Mouse (Mus musculus) embryonic facial prominence, embryonic 10.5 days (tissue): ENCODE data around the gene Slc2a3. TPM values are rescaled to one million over a fixed set of nuclear protein-coding genes. Genes with fewer than 3 reads are reported as not detected.

ENCODE experiments used
- DNase-seq: peaks from one replicate; pipeline ENCODE4 v3.0.0-alpha.2; 2017; ENCODE audit warnings: low spot score
- H3K27ac ChIP-seq: fragments of 300-500 bp; sonication (generic); replicated peaks from 2 replicates; pipeline ENCODE4 v1.5.1; 2016; ENCODE audit warnings: mild to moderate bottlenecking
- H3K27me3 ChIP-seq: fragments of 300-500 bp; sonication (generic); replicated peaks from 2 replicates; pipeline ENCODE4 v1.6.1; 2016; ENCODE audit warnings: low read depth, mild to moderate bottlenecking; ENCODE audit not compliant: poor library complexity, severe bottlenecking
- H3K36me3 ChIP-seq: fragments of 300-500 bp; sonication (generic); replicated peaks from 2 replicates; pipeline ENCODE4 v1.6.1; 2016; ENCODE audit warnings: mild to moderate bottlenecking, moderate library complexity
- H3K4me1 ChIP-seq: fragments of 300-500 bp; sonication (generic); 2 replicates; pipeline ENCODE4 v1.6.1; 2016
- H3K4me3 ChIP-seq: fragments of 300-500 bp; sonication (generic); 2 replicates; pipeline ENCODE4 v1.5.1; 2016; ENCODE audit warnings: mild to moderate bottlenecking, moderate library complexity
- H3K9me3 ChIP-seq: fragments of 300-500 bp; sonication (generic); 2 replicates; pipeline ENCODE4 v1.6.1; 2016; ENCODE audit warnings: mild to moderate bottlenecking
- WGBS: fragments of 180-500 bp; shearing (Covaris S2); methylation state at CpG from one replicate; pipeline ENCODE4 v1.1.7; 2016; 5-methylcytosine and 5-hydroxymethylcytosine counted together
- polyA plus RNA-seq: library from polyadenylated mRNA; unstranded; fragments of >200 nt; fragmentation: Nextera tagmentation; extraction: Ambion mirVana; gene quantifications from 2 replicates; pipeline ENCODE4 v1.2.1, GENCODE M21; 2016

The Slc2a3 gene
- polyA plus RNA-seq, 1 experiment from 2014 or later = 55.4 TPM

DNA sequence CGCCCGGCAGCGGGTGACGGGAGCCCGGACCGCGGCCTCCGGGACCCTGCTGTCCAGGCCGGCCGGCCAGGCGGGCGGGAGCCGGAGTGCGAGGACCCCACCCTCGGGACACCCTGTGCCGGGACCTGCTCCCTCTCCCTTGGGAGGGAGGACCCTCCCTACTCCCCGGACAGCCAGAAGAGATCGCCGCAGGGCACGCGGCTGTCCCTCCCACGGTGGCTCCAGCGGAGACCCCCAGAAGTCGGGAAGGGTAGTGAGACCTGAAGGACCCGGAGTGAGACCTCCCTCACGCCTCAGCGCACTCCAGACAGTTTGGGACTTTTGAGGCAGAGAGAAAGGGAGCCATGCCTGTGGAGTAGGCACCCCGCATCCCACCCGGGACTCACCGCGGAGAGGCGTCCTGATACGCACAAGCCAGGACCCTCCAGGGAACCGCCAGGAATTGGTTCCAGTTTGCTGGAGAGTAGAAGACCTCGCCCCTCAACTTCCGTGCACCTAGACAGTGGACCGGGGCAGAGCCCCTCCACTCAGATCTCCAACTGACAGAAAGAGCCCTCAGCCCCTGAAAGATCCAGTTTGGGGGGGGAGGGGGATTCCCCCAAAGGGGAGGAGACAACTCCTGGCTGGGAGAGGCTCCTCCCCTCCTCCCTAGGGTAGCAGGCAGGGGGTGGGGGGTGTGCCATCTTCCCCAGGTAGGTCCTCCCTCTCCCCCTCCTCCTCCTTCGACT lies 18.8 kb upstream of the Slc2a3 start:
- Histone ChIP-seq H3K9me3 (no peaks in the 10 kb centered on the region), H3K27me3 (peaks cover 17% of the 10 kb centered on the region), H3K4me1 (peaks cover 37% of the 10 kb centered on the region), H3K36me3 (no peaks in the 10 kb centered on the region), H3K27ac (peak overlapping the region; percentile 91), H3K4me3 (peak overlapping the region; percentile 87)
- under 1% methylated on average over 38 of the region's 38 CpGs for WGBS
- DNase-seq = peak; percentile 54

DNA sequence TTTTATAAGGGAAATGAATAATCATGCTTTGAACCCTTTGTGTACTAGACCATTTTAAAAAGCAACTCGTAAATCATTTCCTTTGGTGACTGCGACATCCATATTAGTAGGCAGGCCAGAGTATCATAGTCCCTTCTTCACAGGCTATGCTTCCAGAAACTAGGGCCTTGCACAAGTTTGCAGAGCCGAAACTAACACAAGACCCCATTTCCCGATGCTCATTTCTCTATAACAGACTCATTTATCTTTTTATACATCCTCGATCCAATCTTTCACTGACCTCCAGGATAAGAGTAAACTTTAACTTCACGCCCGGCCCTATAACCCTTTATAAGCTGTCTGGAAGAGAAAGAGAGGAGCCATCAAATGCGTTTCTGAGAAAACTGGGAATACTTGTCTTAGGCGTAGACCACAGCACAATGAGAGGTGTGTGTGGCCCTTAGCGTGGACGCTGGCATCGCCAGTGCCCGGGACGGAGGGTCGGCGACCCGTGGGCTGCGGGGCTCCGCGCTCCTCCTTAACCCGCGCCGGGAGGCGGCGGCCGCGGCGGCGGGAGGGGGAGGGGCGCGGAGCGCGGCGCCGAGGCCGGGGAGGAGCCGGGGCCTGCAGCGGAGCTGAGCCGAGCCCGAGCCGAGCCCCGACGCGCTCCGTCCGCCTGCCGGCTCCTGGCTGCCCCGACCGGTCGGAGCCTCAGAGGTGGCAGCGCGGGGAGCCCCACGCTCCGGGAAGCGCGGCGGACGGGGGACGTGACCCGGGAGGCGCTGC lies 18.0 kb upstream of the Slc2a3 start, which contains the start of gene Foxj2:
TSS of gene Foxj2 (plus strand) at position 609 of the 765 bp plus-strand sequence.
- peak within 1 kb of the TSS; percentile 91 for H3K27ac ChIP-seq
- peaks cover 37% of the 10 kb centered on the region for H3K4me1 ChIP-seq
- H3K27me3 ChIP-seq = peaks cover 15% of the 10 kb centered on the region
- H3K4me3 ChIP-seq = peak within 1 kb of the TSS; percentile 87
- DNase-seq = peak; percentile 81
- H3K36me3 ChIP-seq = no peaks in the 10 kb centered on the region
- H3K9me3 ChIP-seq = no peaks in the 10 kb centered on the region
- 2% methylated on average over 60 of the region's 61 CpGs for WGBS

DNA sequence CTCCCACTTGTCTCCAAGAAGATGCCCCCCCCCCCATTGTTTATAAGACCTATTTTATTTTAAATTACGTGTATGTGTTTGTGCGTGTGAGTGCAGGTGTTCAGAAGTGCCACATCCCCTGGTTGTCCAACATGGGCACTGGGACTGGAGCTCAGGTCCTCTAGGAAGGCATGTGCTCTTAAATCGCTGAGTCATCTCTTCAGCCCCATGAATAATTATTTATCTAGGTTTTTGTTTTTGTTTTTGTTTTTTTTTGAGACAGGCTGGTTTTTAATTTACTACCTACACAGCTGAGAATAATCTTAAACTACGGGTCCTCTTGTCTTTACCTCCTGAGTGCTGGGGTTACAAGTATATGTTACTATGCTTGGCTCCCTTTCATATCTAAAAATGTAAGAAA lies 12.2 kb upstream of the Slc2a3 start:
- 85% methylated on average over 4 of the region's 4 CpGs for WGBS
- Histone ChIP-seq H3K27me3 (peaks cover 7% of the 10 kb centered on the region), H3K27ac (no peak overlapping the region), H3K4me1 (peaks cover 9% of the 10 kb centered on the region), H3K4me3 (no peak overlapping the region), H3K36me3 (no peaks in the 10 kb centered on the region), H3K9me3 (no peaks in the 10 kb centered on the region)
- no peak for DNase-seq

DNA sequence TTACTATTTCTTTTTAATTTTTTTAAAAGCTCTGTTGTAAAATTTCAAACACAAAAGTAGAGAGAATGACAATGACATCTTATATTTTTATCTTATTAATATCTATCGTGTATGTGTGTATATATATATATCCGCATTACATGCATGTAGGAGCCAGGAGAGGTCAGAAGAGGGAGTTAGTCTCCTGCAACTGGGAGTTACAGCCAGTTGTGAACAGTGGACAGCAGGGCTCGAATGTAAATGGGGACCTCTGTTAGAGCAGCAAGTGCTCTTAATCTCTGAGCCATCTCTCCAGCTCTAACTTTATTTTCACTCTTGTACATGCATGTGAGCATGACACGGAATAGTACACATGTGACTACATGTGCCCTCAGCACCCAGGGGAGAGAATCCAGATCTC lies 11.3 kb upstream of the Slc2a3 start:
- no peaks in the 10 kb centered on the region for H3K9me3 ChIP-seq
- WGBS = 91% methylated on average over 4 of the region's 4 CpGs
- DNase-seq = no peak
- H3K4me1 ChIP-seq = peaks cover 9% of the 10 kb centered on the region
- H3K27me3 ChIP-seq = no peaks in the 10 kb centered on the region
- no peak overlapping the region for H3K4me3 ChIP-seq
- H3K27ac ChIP-seq = no peak overlapping the region
- no peaks in the 10 kb centered on the region for H3K36me3 ChIP-seq

DNA sequence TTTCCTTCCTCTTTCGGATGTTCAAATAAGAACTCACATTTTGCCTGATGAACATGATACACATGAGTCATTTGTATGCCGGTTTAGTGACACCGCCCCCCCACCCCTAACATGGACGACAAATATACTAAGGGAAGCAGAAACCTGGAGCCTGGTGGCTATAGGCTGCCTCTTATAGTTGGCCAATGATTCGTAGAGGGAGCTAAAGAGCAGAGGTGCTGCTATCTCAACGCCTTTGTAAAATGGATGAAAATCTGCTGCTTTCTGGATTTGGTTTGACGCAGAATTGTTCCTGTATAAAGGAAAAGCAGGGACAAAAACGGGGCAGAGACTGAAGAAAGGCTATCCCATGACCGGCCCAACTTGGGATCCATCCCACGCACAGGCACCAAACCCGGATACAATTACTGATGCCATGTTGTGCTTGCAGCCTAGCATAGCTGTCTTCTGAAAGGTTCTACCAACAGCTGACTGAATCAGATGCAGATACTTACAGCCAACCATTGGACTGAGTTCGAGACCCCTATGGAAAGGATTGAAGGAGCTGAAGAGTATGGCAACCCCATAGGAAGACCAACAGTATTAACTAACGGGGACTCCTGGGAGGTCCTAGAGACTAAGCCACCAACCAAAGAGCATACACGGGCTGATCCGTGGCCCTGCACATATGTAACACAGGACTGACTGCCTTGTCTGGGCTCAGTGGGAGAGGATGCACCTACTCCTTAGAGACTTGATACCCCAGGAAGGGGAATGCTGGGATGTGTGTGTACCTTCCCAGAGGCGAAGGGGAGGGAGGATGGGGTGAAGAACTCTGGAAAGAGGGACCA lies 10.5 kb upstream of the Slc2a3 start:
- Histone ChIP-seq H3K9me3 (no peaks in the 10 kb centered on the region), H3K4me3 (peak overlapping the region; percentile 80), H3K27me3 (no peaks in the 10 kb centered on the region), H3K36me3 (no peaks in the 10 kb centered on the region), H3K27ac (peak overlapping the region; percentile 97), H3K4me1 (peaks cover 9% of the 10 kb centered on the region)
- peak; percentile 66 for DNase-seq
- WGBS = 28% methylated on average over 16 of the region's 16 CpGs

DNA sequence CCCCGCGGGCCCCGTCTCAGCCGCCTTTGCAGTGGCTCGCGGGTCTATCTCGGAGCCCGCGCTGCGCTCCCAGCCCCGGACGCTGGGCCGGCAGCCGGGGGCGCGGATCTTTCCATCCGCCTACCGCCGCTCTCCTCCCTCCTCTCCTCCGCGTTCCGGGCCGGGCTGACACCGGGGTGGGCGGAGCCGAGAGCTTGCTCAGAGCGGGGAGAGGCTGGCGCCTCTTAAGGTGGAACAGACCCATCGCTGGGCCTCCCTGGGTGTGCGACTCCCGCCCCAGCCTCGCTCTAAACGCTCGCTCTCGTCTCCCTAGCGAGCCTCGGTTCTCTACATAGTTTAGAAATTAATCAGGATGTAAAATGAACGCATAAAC lies 9.8 kb upstream of the Slc2a3 start:
- under 1% methylated on average over 38 of the region's 38 CpGs for WGBS
- H3K27ac ChIP-seq = peak overlapping the region; percentile 97
- H3K36me3 ChIP-seq = no peaks in the 10 kb centered on the region
- H3K27me3 ChIP-seq = no peaks in the 10 kb centered on the region
- peak; percentile 91 for DNase-seq
- H3K9me3 ChIP-seq = no peaks in the 10 kb centered on the region
- H3K4me3 ChIP-seq = peak overlapping the region; percentile 80
- peaks cover 9% of the 10 kb centered on the region for H3K4me1 ChIP-seq

DNA sequence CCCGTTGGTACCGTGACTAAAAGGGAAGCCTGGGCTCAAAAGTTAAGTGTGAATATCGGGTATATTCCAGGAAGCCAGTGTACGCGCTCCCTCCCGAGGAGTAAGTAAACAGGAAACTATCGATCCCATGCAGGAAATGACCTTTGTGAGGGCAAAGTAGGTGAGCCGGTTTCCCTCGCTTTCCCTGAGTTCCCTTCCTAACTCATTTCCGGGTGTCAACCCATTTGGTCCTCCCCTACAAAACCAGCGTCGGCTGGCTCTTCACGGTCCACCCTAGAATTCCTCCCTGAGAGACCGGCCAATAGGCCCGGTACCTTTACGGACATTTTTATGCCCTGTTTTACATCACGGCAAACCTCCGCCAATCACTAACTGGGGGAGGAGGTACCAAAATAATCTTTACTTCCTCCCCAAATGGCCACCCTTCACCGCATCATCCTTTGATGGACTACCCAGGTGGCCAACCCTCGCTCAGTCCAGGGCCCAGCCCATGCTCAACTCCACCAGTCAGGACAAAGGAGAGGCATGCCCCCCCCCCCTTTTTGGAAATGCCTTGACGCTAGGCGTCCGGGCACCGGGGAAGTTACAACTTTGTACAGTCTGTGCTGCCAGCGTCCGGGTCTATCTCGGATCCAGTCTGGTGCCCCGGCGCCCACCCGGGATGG lies 9.3 kb upstream of the Slc2a3 start:
- H3K9me3 ChIP-seq = no peaks in the 10 kb centered on the region
- peak overlapping the region; percentile 97 for H3K27ac ChIP-seq
- H3K36me3 ChIP-seq = no peaks in the 10 kb centered on the region
- peak; percentile 97 for DNase-seq
- no peaks in the 10 kb centered on the region for H3K27me3 ChIP-seq
- WGBS = 1% methylated on average over 30 of the region's 30 CpGs
- H3K4me3 ChIP-seq = peak overlapping the region; percentile 80
- peaks cover 9% of the 10 kb centered on the region for H3K4me1 ChIP-seq

DNA sequence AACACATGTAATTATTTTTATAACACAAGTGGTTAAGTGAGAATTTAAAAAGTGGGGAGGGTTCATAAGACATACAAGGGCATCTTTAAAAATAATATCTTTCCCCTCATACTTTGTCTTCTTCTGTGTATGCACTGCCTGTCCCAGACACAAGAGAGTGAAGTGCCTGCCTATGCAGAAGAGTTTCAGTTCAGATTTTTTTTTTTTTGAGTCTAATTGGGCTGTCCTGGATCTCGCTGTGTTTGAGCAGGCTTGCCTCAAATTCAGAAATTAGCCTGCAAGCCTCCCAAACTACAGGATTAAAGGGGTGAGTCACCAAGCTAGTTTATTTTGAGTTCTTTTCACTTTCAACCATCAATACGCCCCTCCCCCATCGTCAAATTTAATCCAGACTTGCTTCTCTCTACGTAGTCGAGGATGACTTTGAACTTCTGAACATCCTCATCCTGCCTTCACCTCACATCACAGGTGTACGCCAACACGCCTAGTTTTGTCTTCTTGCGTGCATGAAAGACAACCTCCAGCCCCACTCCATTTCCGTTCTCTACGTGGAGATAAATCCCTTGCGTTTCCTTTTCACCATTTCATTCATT lies 8.7 kb upstream of the Slc2a3 start:
- no peak for DNase-seq
- no peaks in the 10 kb centered on the region for H3K27me3 ChIP-seq
- peak overlapping the region; percentile 97 for H3K27ac ChIP-seq
- H3K4me1 ChIP-seq = peaks cover 9% of the 10 kb centered on the region
- peak overlapping the region; percentile 80 for H3K4me3 ChIP-seq
- H3K36me3 ChIP-seq = no peaks in the 10 kb centered on the region
- H3K9me3 ChIP-seq = no peaks in the 10 kb centered on the region
- under 1% methylated on average over 11 of the region's 11 CpGs for whole genome bisulfite sequencing

DNA sequence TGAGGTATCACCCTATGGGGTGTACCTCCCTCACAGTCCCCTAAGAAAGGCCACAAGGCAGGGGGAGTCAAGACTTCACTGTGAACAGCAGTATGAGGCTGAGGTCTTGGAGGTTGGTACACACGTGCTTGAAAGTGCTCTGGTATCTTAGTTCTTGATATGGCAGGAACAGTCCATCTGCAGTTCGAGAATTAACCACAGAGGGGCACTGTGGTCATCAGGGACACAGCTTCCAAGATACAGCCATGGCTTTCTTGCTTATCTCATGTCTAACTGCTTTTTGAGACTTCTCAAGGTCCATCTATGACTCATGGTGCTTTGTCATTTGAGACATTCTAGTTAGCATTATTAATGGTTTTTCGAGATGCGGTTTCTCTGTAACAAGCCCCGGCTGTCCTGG lies 3.0 kb upstream of the Slc2a3 start:
- WGBS = 33% methylated on average over 5 of the region's 5 CpGs
- Histone ChIP-seq H3K9me3 (no peaks in the 10 kb centered on the region), H3K4me1 (peaks cover 14% of the 10 kb centered on the region), H3K27me3 (peaks cover 35% of the 10 kb centered on the region), H3K36me3 (no peaks in the 10 kb centered on the region), H3K27ac (no peak overlapping the region), H3K4me3 (no peak overlapping the region)
- DNase-seq = peak; percentile 74

DNA sequence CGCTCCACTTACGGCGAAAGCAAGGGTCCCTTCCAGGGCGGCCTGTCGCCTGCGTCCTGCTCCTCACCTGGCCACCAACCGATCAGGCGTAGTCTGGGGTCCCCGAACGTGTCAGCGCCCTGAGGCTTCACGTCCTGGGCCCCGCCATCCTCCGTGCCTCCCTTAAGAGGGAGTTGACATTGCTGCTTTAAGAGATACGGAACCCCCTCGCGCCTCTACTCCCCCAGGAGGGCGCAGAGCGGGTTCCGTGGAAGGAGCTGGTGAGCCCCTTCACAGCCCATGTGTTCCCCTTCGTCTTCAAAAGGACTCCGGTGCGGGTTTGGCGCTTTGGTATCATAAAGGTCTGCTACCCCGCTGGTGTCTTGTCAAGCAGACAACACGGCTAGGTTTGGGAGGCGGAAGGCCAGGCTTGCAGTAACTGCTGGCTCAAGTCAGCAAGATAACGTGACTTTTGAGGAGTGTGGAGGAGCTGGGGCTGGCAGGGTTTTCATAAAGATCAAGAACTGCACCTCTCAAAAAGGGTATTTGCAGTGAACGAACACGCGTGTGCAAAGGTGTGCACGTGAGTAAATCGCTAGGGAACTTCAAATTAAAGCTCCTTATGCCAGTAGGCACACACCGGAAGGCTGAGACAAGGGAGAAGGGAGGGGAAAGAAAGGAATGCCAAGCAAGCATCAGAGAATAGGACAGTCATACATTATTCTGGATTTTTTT lies 518 bp upstream of the Slc2a3 start:
- Histone ChIP-seq H3K4me1 (peaks cover 14% of the 10 kb centered on the region), H3K27ac (peak overlapping the region; percentile 86), H3K9me3 (no peaks in the 10 kb centered on the region), H3K27me3 (peaks cover 35% of the 10 kb centered on the region), H3K36me3 (no peaks in the 10 kb centered on the region), H3K4me3 (peak overlapping the region; percentile 69)
- 2% methylated on average over 34 of the region's 34 CpGs for WGBS
- peak; percentile 71 for DNase-seq

DNA sequence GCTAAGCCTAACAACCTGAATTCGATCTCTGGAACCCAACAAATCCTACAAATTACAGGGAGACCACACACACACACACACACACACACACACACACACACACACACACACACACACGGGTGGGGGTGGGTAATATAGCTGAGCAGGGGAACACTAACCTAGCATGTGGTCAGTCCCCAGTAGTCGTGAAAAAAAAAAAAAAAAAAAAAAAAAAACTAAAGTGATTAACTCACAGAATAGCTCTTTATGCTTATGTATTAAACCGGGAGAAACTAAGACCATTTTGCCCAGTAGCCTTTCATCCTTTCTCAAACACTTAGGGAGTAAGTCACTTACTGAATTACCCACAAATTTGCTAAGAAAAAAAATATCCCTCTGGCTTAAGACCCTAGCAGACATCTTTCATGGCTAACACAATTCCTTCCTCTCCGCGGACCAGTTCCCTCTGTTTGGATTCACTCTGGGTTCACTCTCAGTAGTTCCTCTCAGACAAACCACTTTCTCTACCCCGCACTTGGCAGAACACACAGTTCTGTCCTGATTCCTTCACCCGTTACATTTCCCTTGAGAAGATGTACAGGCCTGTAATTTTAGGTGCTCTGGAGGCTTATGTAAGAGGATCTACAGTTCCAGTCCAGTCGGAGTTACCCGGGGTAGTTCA lies 670 bp downstream of the Slc2a3 start:
- 44% methylated on average over 10 of the region's 10 CpGs for WGBS
- Histone ChIP-seq H3K4me1 (peaks cover 14% of the 10 kb centered on the region), H3K4me3 (peak overlapping the region; percentile 69), H3K27ac (peak overlapping the region; percentile 86), H3K9me3 (no peaks in the 10 kb centered on the region), H3K36me3 (no peaks in the 10 kb centered on the region), H3K27me3 (peaks cover 35% of the 10 kb centered on the region)
- no peak for DNase-seq
